Mouse (Mus musculus): ENCODE measurements around the gene Unkl. TPM values are rescaled to one million over a fixed set of nuclear protein-coding genes. Genes with fewer than 3 reads are reported as not detected.

Gene Unkl
- polyA plus RNA-seq, 1 experiment = 1.8 TPM

GRCm38 (mm10) chr17:25272326-25272725, 84.1 kb downstream of the Unkl start:
- TF ChIP-seq FOSL1 (IDR thresholded peaks at IDR 0.05; ENCODE audit: insufficient read depth, low read length, poor library complexity, severe bottlenecking) = no peak
- no peak for TF ChIP-seq MYOG (IDR thresholded peaks at IDR 0.05; ENCODE audit: control insufficient read depth, extremely low read depth, insufficient read length)
- no peak for TF ChIP-seq MYOD1 (IDR thresholded peaks at IDR 0.05; ENCODE audit: control insufficient read depth, insufficient read length, low read depth)
- no peak for TF ChIP-seq MAX (IDR thresholded peaks at IDR 0.05)
- TF ChIP-seq USF1 (IDR thresholded peaks at IDR 0.05; ENCODE audit: low read depth) = no peak
- TF ChIP-seq CEBPB (IDR thresholded peaks at IDR 0.05; ENCODE audit: low read depth) = no peak
- no peak for TF ChIP-seq CTCF (IDR thresholded peaks at IDR 0.05; ENCODE audit: control insufficient read depth, insufficient read depth, insufficient read length)

GRCm38 (mm10) chr17:25272951-25273705, 84.9 kb downstream of the Unkl start:
- H3K36me3 ChIP-seq (ENCODE audit: control insufficient read depth, insufficient read depth) = peaks cover 36% of the 10 kb centered on the region

More at GRCm38 (mm10) chr17:25272326-25272725, 84.1 kb downstream of the Unkl start:
- Histone ChIP-seq H3K79me3 (ENCODE audit: low read depth) (peaks cover 58% of the 10 kb centered on the region), H3K4me3 (ENCODE audit: insufficient read depth, poor library complexity, severe bottlenecking) (peak overlapping the region; percentile 99), H3ac (ENCODE audit: control insufficient read depth, insufficient read length, low read depth) (peak overlapping the region; percentile 98), H3K36me3 (ENCODE audit: control insufficient read depth, insufficient read depth) (peaks cover 44% of the 10 kb centered on the region), H3K79me2 (ENCODE audit: control insufficient read depth, insufficient read depth) (peaks cover 59% of the 10 kb centered on the region), H3K27me3 (ENCODE audit: control insufficient read depth, insufficient read depth, insufficient read length) (peaks cover 9% of the 10 kb centered on the region)

GRCm38 (mm10) chr17:25273706-25274501, 85.7 kb downstream of the Unkl start:
- Histone ChIP-seq H3ac (ENCODE audit: control insufficient read depth, insufficient read length, low read depth) (peak overlapping the region; percentile 98), H3K4me3 (ENCODE audit: insufficient read depth, poor library complexity, severe bottlenecking) (peak overlapping the region; percentile 99), H3K36me3 (ENCODE audit: control insufficient read depth, insufficient read depth) (peaks cover 28% of the 10 kb centered on the region), H3K27me3 (ENCODE audit: control insufficient read depth, insufficient read depth, insufficient read length) (peaks cover 16% of the 10 kb centered on the region), H3K79me3 (ENCODE audit: low read depth) (peaks cover 42% of the 10 kb centered on the region), H3K79me2 (ENCODE audit: control insufficient read depth, insufficient read depth) (peaks cover 43% of the 10 kb centered on the region)
- TF ChIP-seq CTCF (IDR thresholded peaks at IDR 0.05; ENCODE audit: control insufficient read depth, insufficient read depth, insufficient read length) (no peak), MAX (IDR thresholded peaks at IDR 0.05) (peak; percentile 76), USF1 (IDR thresholded peaks at IDR 0.05; ENCODE audit: low read depth) (peak; percentile 59), MYOD1 (IDR thresholded peaks at IDR 0.05; ENCODE audit: control insufficient read depth, insufficient read length, low read depth) (no peak)

More at GRCm38 (mm10) chr17:25272951-25273705, 84.9 kb downstream of the Unkl start:
- H3K4me3 ChIP-seq (ENCODE audit: insufficient read depth, poor library complexity, severe bottlenecking) = peak overlapping the region; percentile 99
- peaks cover 51% of the 10 kb centered on the region for H3K79me2 ChIP-seq (ENCODE audit: control insufficient read depth, insufficient read depth)
- TF ChIP-seq CEBPB (IDR thresholded peaks at IDR 0.05; ENCODE audit: low read depth) (no peak), MAX (IDR thresholded peaks at IDR 0.05) (peak; percentile 96)
- peaks cover 16% of the 10 kb centered on the region for H3K27me3 ChIP-seq (ENCODE audit: control insufficient read depth, insufficient read depth, insufficient read length)
- H3ac ChIP-seq (ENCODE audit: control insufficient read depth, insufficient read length, low read depth) = peak overlapping the region; percentile 98
- peaks cover 50% of the 10 kb centered on the region for H3K79me3 ChIP-seq (ENCODE audit: low read depth)

- peak within 1 kb of the TSS; percentile 99 for H3K4me3 ChIP-seq (ENCODE audit: insufficient read depth, poor library complexity, severe bottlenecking)
- H3ac ChIP-seq (ENCODE audit: control insufficient read depth, insufficient read length, low read depth) = peak within 1 kb of the TSS; percentile 98
- no peak for TF ChIP-seq CEBPB (IDR thresholded peaks at IDR 0.05; ENCODE audit: low read depth)
- TF ChIP-seq MYOG (IDR thresholded peaks at IDR 0.05; ENCODE audit: control insufficient read depth, extremely low read depth, insufficient read length) = no peak
- TF ChIP-seq MYOD1 (IDR thresholded peaks at IDR 0.05; ENCODE audit: control insufficient read depth, insufficient read length, low read depth) = no peak
- H3K27me3 ChIP-seq (ENCODE audit: control insufficient read depth, insufficient read depth, insufficient read length) = peaks cover 21% of the 10 kb centered on the region
- peaks cover 19% of the 10 kb centered on the region for H3K36me3 ChIP-seq (ENCODE audit: control insufficient read depth, insufficient read depth)
- H3K79me3 ChIP-seq (ENCODE audit: low read depth) = peaks cover 33% of the 10 kb centered on the region
- H3K79me2 ChIP-seq (ENCODE audit: control insufficient read depth, insufficient read depth) = peaks cover 35% of the 10 kb centered on the region
These were observed 86.6 kb downstream of the Unkl start, which contains the start of gene Ube2i for GRCm38 (mm10) chr17:25274571-25275346. Ube2i (minus strand) TSS chr17:25274622.

GRCm38 (mm10) chr17:25275833-25276232, 87.6 kb downstream of the Unkl start:
- H3K27me3 ChIP-seq (ENCODE audit: control insufficient read depth, insufficient read depth, insufficient read length) = peaks cover 23% of the 10 kb centered on the region
- H3K4me3 ChIP-seq (ENCODE audit: insufficient read depth, poor library complexity, severe bottlenecking) = no peak overlapping the region
- peaks cover 9% of the 10 kb centered on the region for H3K36me3 ChIP-seq (ENCODE audit: control insufficient read depth, insufficient read depth)
- peaks cover 24% of the 10 kb centered on the region for H3K79me2 ChIP-seq (ENCODE audit: control insufficient read depth, insufficient read depth)
- no peak overlapping the region for H3ac ChIP-seq (ENCODE audit: control insufficient read depth, insufficient read length, low read depth)
- TF ChIP-seq FOSL1 (IDR thresholded peaks at IDR 0.05; ENCODE audit: insufficient read depth, low read length, poor library complexity, severe bottlenecking) = no peak
- no peak for TF ChIP-seq MAX (IDR thresholded peaks at IDR 0.05)
- H3K79me3 ChIP-seq (ENCODE audit: low read depth) = peaks cover 23% of the 10 kb centered on the region

Data from C2C12 (cell line).